Mouse (Mus musculus): ENCODE measurements at regions not wholly inside any gene's neighbourhood (a gene's known extent, or its start where the extent isn't known, plus 50 kb on each side); places are given as distances from the start of the nearest gene placed in this dataset.

GRCm38 (mm10) chr4:55285641-55286040, 64.2 kb upstream of the Rad23b start:
- WGBS = 37% methylated on average over 5 of the region's 5 CpGs
- Histone ChIP-seq H3K4me3 (ENCODE audit: low read length) (no peak overlapping the region), H3K9me3 (ENCODE audit: low read length) (no peaks in the 10 kb centered on the region), H3K4me1 (ENCODE audit: insufficient read depth, low read length) (no peaks in the 10 kb centered on the region), H3K27ac (no peak overlapping the region), H3K27me3 (ENCODE audit: insufficient read depth, low read length) (peaks cover 6% of the 10 kb centered on the region; the same call in 1 of the 2 replicates), H3K4me2 (ENCODE audit: low read depth, low read length) (no peak overlapping the region), H3K36me3 (ENCODE audit: insufficient read depth, low read length) (no peaks in the 10 kb centered on the region), H3K9ac (replicated peaks; ENCODE audit: low read length) (no peak overlapping the region)
- DNase-seq (ENCODE audit: low spot score) (peak; percentile 41), ATAC-seq (no peak)
- TF ChIP-seq CTCF (IDR thresholded peaks at IDR 0.05; ENCODE audit: low read depth) = no peak

GRCm38 (mm10) chr4:55288456-55288855, 61.4 kb upstream of the Rad23b start:
- Histone ChIP-seq H3K4me1 (ENCODE audit: insufficient read depth, low read length) (no peaks in the 10 kb centered on the region), H3K9me3 (ENCODE audit: low read length) (no peaks in the 10 kb centered on the region), H3K4me2 (ENCODE audit: low read depth, low read length) (no peak overlapping the region), H3K9ac (replicated peaks; ENCODE audit: low read length) (no peak overlapping the region), H3K4me3 (ENCODE audit: low read length) (no peak overlapping the region), H3K27me3 (ENCODE audit: insufficient read depth, low read length) (peaks cover 6% of the 10 kb centered on the region; the same call in 1 of the 2 replicates), H3K27ac (no peak overlapping the region), H3K36me3 (ENCODE audit: insufficient read depth, low read length) (no peaks in the 10 kb centered on the region)
- 66% methylated on average over 6 of the region's 6 CpGs for WGBS
- ATAC-seq (no peak), DNase-seq (ENCODE audit: low spot score) (no peak)
- no peak for TF ChIP-seq CTCF (IDR thresholded peaks at IDR 0.05; ENCODE audit: low read depth)

- no peak overlapping the region for H3K4me2 ChIP-seq (ENCODE audit: low read depth, low read length)
- TF ChIP-seq CTCF (IDR thresholded peaks at IDR 0.05; ENCODE audit: low read depth) = peak; percentile 62
- H3K4me1 ChIP-seq (ENCODE audit: insufficient read depth, low read length) = no peaks in the 10 kb centered on the region; the same call in 1 of the 2 replicates
- H3K36me3 ChIP-seq (ENCODE audit: insufficient read depth, low read length) = no peaks in the 10 kb centered on the region
- no peak for ATAC-seq
- no peak overlapping the region for H3K4me3 ChIP-seq (ENCODE audit: low read length)
- no peaks in the 10 kb centered on the region for H3K9me3 ChIP-seq (ENCODE audit: low read length)
- H3K27me3 ChIP-seq (ENCODE audit: insufficient read depth, low read length) = peaks cover 1% of the 10 kb centered on the region; the same call in 1 of the 2 replicates
- WGBS = 90% methylated on average over 5 of the region's 5 CpGs
- H3K27ac ChIP-seq = no peak overlapping the region
- H3K9ac ChIP-seq (replicated peaks; ENCODE audit: low read length) = no peak overlapping the region
- DNase-seq (ENCODE audit: low spot score) = peak; percentile 48
These were observed 57.6 kb upstream of the Rad23b start for GRCm38 (mm10) chr4:55292277-55292676.

GRCm38 (mm10) chr4:55292701-55293100, 57.1 kb upstream of the Rad23b start:
- Histone ChIP-seq H3K9ac (replicated peaks; ENCODE audit: low read length) (no peak overlapping the region), H3K4me1 (ENCODE audit: insufficient read depth, low read length) (no peaks in the 10 kb centered on the region; the same call in 1 of the 2 replicates), H3K27ac (no peak overlapping the region), H3K36me3 (ENCODE audit: insufficient read depth, low read length) (no peaks in the 10 kb centered on the region), H3K4me2 (ENCODE audit: low read depth, low read length) (no peak overlapping the region), H3K9me3 (ENCODE audit: low read length) (no peaks in the 10 kb centered on the region), H3K27me3 (ENCODE audit: insufficient read depth, low read length) (no peaks in the 10 kb centered on the region), H3K4me3 (ENCODE audit: low read length) (no peak overlapping the region)
- peak; percentile 61 for DNase-seq (ENCODE audit: low spot score)
- ATAC-seq = no peak
- TF ChIP-seq CTCF (IDR thresholded peaks at IDR 0.05; ENCODE audit: low read depth) = no peak
- 17% methylated on average over 4 of the region's 4 CpGs for WGBS

GRCm38 (mm10) chr4:55293347-55294079, 56.3 kb upstream of the Rad23b start:
- 8% methylated on average over 5 of the region's 5 CpGs for WGBS
- peak overlapping the region; percentile 60 for H3K4me2 ChIP-seq (ENCODE audit: low read depth, low read length)
- ATAC-seq (no peak), DNase-seq (ENCODE audit: low spot score) (no peak)
- H3K27ac ChIP-seq = no peak overlapping the region
- no peaks in the 10 kb centered on the region for H3K36me3 ChIP-seq (ENCODE audit: insufficient read depth, low read length)
- H3K9me3 ChIP-seq (ENCODE audit: low read length) = no peaks in the 10 kb centered on the region
- H3K9ac ChIP-seq (replicated peaks; ENCODE audit: low read length) = no peak overlapping the region
- H3K4me1 ChIP-seq (ENCODE audit: insufficient read depth, low read length) = no peaks in the 10 kb centered on the region; the same call in 1 of the 2 replicates
- no peak for TF ChIP-seq CTCF (IDR thresholded peaks at IDR 0.05; ENCODE audit: low read depth)
- H3K4me3 ChIP-seq (ENCODE audit: low read length) = no peak overlapping the region
- H3K27me3 ChIP-seq (ENCODE audit: insufficient read depth, low read length) = no peaks in the 10 kb centered on the region

- Histone ChIP-seq H3K4me3 (ENCODE audit: low read length) (peak overlapping the region; percentile 35), H3K9ac (replicated peaks; ENCODE audit: low read length) (peak overlapping the region; percentile 59), H3K36me3 (ENCODE audit: insufficient read depth, low read length) (no peaks in the 10 kb centered on the region), H3K4me1 (ENCODE audit: insufficient read depth, low read length) (no peaks in the 10 kb centered on the region; the same call in 1 of the 2 replicates), H3K4me2 (ENCODE audit: low read depth, low read length) (peak overlapping the region; percentile 60), H3K27ac (peak overlapping the region; percentile 86), H3K27me3 (ENCODE audit: insufficient read depth, low read length) (no peaks in the 10 kb centered on the region), H3K9me3 (ENCODE audit: low read length) (no peaks in the 10 kb centered on the region)
- peak; percentile 89 for DNase-seq (ENCODE audit: low spot score)
- ATAC-seq = peak; percentile 94
- TF ChIP-seq CTCF (IDR thresholded peaks at IDR 0.05; ENCODE audit: low read depth) = peak; percentile 32
- WGBS = 4% methylated on average over 14 of the region's 14 CpGs
These were observed 55.6 kb upstream of the Rad23b start for GRCm38 (mm10) chr4:55294255-55294687.

GRCm38 (mm10) chr4:55297841-55298240, 52.0 kb upstream of the Rad23b start:
- 91% methylated on average over 3 of the region's 3 CpGs for WGBS
- H3K27me3 ChIP-seq (ENCODE audit: insufficient read depth, low read length) = no peaks in the 10 kb centered on the region
- no peaks in the 10 kb centered on the region for H3K9me3 ChIP-seq (ENCODE audit: low read length)
- no peak overlapping the region for H3K9ac ChIP-seq (replicated peaks; ENCODE audit: low read length)
- H3K36me3 ChIP-seq (ENCODE audit: insufficient read depth, low read length) = no peaks in the 10 kb centered on the region
- no peak overlapping the region for H3K4me3 ChIP-seq (ENCODE audit: low read length)
- no peak for DNase-seq (ENCODE audit: low spot score)
- H3K27ac ChIP-seq = no peak overlapping the region
- H3K4me2 ChIP-seq (ENCODE audit: low read depth, low read length) = no peak overlapping the region
- no peak for ATAC-seq
- TF ChIP-seq CTCF (IDR thresholded peaks at IDR 0.05; ENCODE audit: low read depth) = no peak
- no peaks in the 10 kb centered on the region; the same call in 1 of the 2 replicates for H3K4me1 ChIP-seq (ENCODE audit: insufficient read depth, low read length)

Data from hindbrain, postnatal 0 days (tissue).